Mouse (Mus musculus) liver, postnatal 0 days (tissue): ENCODE measurements at regions not wholly inside any gene's neighbourhood (a gene's known extent, or its start where the extent isn't known, plus 50 kb on each side); places are given as distances from the start of the nearest gene placed in this dataset.
A peak's percentile ranks its signal among the peaks of the same experiment; 100 is the strongest.

Source experiments
- ATAC-seq: fragments of 200-750 bp; cut with Nextera tagmentation; 2 replicates; pipeline ENCODE4 v1.8.0; 2017; ENCODE audit warnings: mild to moderate bottlenecking, moderate library complexity
- DNase-seq: peaks from one replicate; pipeline ENCODE4 v3.0.0-alpha.2; 2016
- H3K27ac ChIP-seq: fragments of 300-500 bp; sonication (generic); 2 replicates; pipeline ENCODE4 v1.5.1; 2014; ENCODE audit warnings: antibody characterized with exemption, moderate library complexity, mild to moderate bottlenecking, low read depth
- H3K27me3 ChIP-seq: fragments of 300-500 bp; sonication (generic); 2 replicates; pipeline ENCODE4 v1.6.1; 2014; ENCODE audit warnings: low read length, control low read depth, mixed read lengths; ENCODE audit not compliant: insufficient read depth
- H3K36me3 ChIP-seq: fragments of 300-500 bp; sonication (generic); replicated peaks from 2 replicates; pipeline ENCODE4 v1.6.1; 2014; ENCODE audit warnings: mild to moderate bottlenecking, control low read depth, low read length, moderate library complexity, mixed read lengths; ENCODE audit not compliant: insufficient read depth
- H3K4me1 ChIP-seq: fragments of 300-500 bp; sonication (generic); 2 replicates; pipeline ENCODE4 v1.6.1; 2014; ENCODE audit warnings: antibody characterized with exemption, mild to moderate bottlenecking, control low read depth; ENCODE audit not compliant: insufficient read depth
- H3K4me2 ChIP-seq: fragments of 300-500 bp; sonication (generic); 2 replicates; pipeline ENCODE4 v1.6.1; 2014; ENCODE audit warnings: low read depth, mild to moderate bottlenecking, low read length, moderate library complexity, mixed read lengths
- H3K4me3 ChIP-seq: fragments of 300-500 bp; sonication (generic); 2 replicates; pipeline ENCODE4 v1.5.1; 2014; ENCODE audit warnings: low read depth, low read length
- H3K9ac ChIP-seq: fragments of 300-500 bp; sonication (generic); replicated peaks from 2 replicates; pipeline ENCODE4 v1.6.1; 2014; ENCODE audit warnings: mild to moderate bottlenecking, moderate library complexity
- H3K9me3 ChIP-seq: fragments of 300-500 bp; sonication (generic); 2 replicates; pipeline ENCODE4 v1.6.1; 2016; ENCODE audit warnings: mild to moderate bottlenecking, control low read depth, low read length, mixed read lengths
- CTCF ChIP-seq: sonication (generic); IDR thresholded peaks from 2 replicates; pipeline ENCODE4 v1.5.1; 2016; ENCODE audit warnings: antibody characterized with exemption, low read depth
- EP300 ChIP-seq: IDR thresholded peaks from 2 replicates; pipeline ENCODE4 v1.6.1; 2016; ENCODE audit warnings: antibody characterized with exemption, low read depth, mild to moderate bottlenecking
- WGBS: fragments of 180-500 bp; shearing (Covaris S2); extraction: QIAGEN DNeasy Blood & Tissue Kit; methylation state at CpG from one replicate; pipeline ENCODE4 v1.1.7; 2014; ENCODE audit not compliant: insufficient replicate concordance; 5-methylcytosine and 5-hydroxymethylcytosine counted together

GRCm38 (mm10) chr2:167767371-167767770 is 77.7 kb upstream of the Tmem189 start:
- H3K4me3 ChIP-seq = no peak overlapping the region
- no peak for TF ChIP-seq CTCF
- no peak for TF ChIP-seq EP300
- H3K27ac ChIP-seq = no peak overlapping the region
- no peaks in the 10 kb centered on the region for H3K9me3 ChIP-seq
- ATAC-seq (no peak), DNase-seq (no peak)
- H3K9ac ChIP-seq = no peak overlapping the region
- WGBS = 70% methylated on average over 8 of the region's 8 CpGs
- no peaks in the 10 kb centered on the region for H3K36me3 ChIP-seq
- H3K4me1 ChIP-seq = peaks cover 23% of the 10 kb centered on the region
- H3K4me2 ChIP-seq = no peak overlapping the region
- H3K27me3 ChIP-seq = no peaks in the 10 kb centered on the region

- no peak for DNase-seq
- Histone ChIP-seq H3K9me3 (no peaks in the 10 kb centered on the region), H3K27ac (peak overlapping the region; percentile 89), H3K4me2 (no peak overlapping the region), H3K27me3 (no peaks in the 10 kb centered on the region), H3K36me3 (no peaks in the 10 kb centered on the region), H3K9ac (no peak overlapping the region), H3K4me1 (peaks cover 27% of the 10 kb centered on the region), H3K4me3 (no peak overlapping the region)
- no peak for TF ChIP-seq EP300
- no peak for TF ChIP-seq CTCF
- ATAC-seq = no peak
- WGBS = 85% methylated on average over 6 of the region's 6 CpGs
Measured at GRCm38 (mm10) chr2:167765811-167766210, 76.2 kb upstream of the Tmem189 start.

GRCm38 (mm10) chr2:167765072-167765800 is 75.6 kb upstream of the Tmem189 start:
- 26% methylated on average over 22 of the region's 22 CpGs for WGBS
- H3K4me3 ChIP-seq = no peak overlapping the region

GRCm38 (mm10) chr2:167763891-167764410 is 74.3 kb upstream of the Tmem189 start:
- H3K9ac ChIP-seq = no peak overlapping the region
- H3K27ac ChIP-seq = peak overlapping the region; percentile 89
- TF ChIP-seq CTCF (no peak), EP300 (no peak)

More at GRCm38 (mm10) chr2:167765072-167765800, 75.6 kb upstream of the Tmem189 start:
- H3K9ac ChIP-seq = peak overlapping the region; percentile 60
- TF ChIP-seq CTCF (0 out of 2 replicates have a peak, but pooled peaks have one; percentile 12), EP300 (peak; percentile 96)
- ATAC-seq (peak; percentile 92), DNase-seq (peak; percentile 90)
- H3K27ac ChIP-seq = peak overlapping the region; percentile 89
- peak overlapping the region; percentile 42 for H3K4me2 ChIP-seq
- H3K36me3 ChIP-seq = no peaks in the 10 kb centered on the region
- H3K4me1 ChIP-seq = peaks cover 33% of the 10 kb centered on the region
- H3K27me3 ChIP-seq = no peaks in the 10 kb centered on the region
- H3K9me3 ChIP-seq = no peaks in the 10 kb centered on the region

GRCm38 (mm10) chr2:167761404-167761936 is 71.8 kb upstream of the Tmem189 start:
- no peaks in the 10 kb centered on the region for H3K9me3 ChIP-seq
- H3K4me3 ChIP-seq = no peak overlapping the region
- no peaks in the 10 kb centered on the region for H3K36me3 ChIP-seq
- DNase-seq (no peak), ATAC-seq (no peak)
- H3K27ac ChIP-seq = peak overlapping the region; percentile 80
- H3K4me1 ChIP-seq = peaks cover 58% of the 10 kb centered on the region
- no peak overlapping the region for H3K4me2 ChIP-seq
- H3K9ac ChIP-seq = peak overlapping the region; percentile 16; the same call in 1 of the 2 replicates
- no peaks in the 10 kb centered on the region for H3K27me3 ChIP-seq
- TF ChIP-seq EP300 (no peak), CTCF (no peak)
- 65% methylated on average over 17 of the region's 17 CpGs for WGBS

More at GRCm38 (mm10) chr2:167763891-167764410, 74.3 kb upstream of the Tmem189 start:
- H3K4me3 ChIP-seq = no peak overlapping the region
- no peak overlapping the region for H3K4me2 ChIP-seq
- H3K27me3 ChIP-seq = no peaks in the 10 kb centered on the region
- peaks cover 44% of the 10 kb centered on the region for H3K4me1 ChIP-seq
- no peaks in the 10 kb centered on the region for H3K9me3 ChIP-seq
- ATAC-seq = no peak
- no peaks in the 10 kb centered on the region for H3K36me3 ChIP-seq
- 91% methylated on average over 7 of the region's 7 CpGs for WGBS
- DNase-seq = no peak

GRCm38 (mm10) chr2:167760681-167761403 is 71.2 kb upstream of the Tmem189 start:
- Histone ChIP-seq H3K9me3 (no peaks in the 10 kb centered on the region), H3K27me3 (no peaks in the 10 kb centered on the region), H3K4me3 (no peak overlapping the region), H3K4me1 (peaks cover 57% of the 10 kb centered on the region), H3K36me3 (no peaks in the 10 kb centered on the region), H3K4me2 (no peak overlapping the region), H3K27ac (peak overlapping the region; percentile 80), H3K9ac (peak overlapping the region; percentile 16; the same call in 1 of the 2 replicates)
- ATAC-seq (no peak), DNase-seq (no peak)
- 74% methylated on average over 13 of the region's 13 CpGs for WGBS
- TF ChIP-seq CTCF (no peak), EP300 (no peak)
